ENCODE assay signal across 15 mouse cellular contexts in the genomic region with DNA sequence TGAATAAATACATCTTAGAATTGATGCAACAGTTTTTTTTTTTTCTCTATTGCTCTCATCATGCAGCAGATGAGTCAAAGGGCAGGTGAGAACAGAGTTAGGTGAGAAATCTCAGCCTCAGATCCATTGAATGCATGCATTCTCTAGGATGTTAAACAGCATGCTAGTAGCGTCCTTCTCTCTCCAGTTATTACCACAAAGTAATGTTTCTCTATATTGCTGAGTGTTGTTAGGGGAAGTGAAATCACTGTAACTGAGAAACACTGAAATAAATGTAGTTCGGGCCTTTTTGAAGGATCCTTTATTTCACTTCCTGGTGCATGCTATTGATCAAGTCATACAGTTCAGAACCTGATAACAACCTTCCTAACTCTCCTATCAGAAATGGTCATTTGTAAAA.
DNase-seq lines count a peak whose midpoint lies in the region; TF ChIP-seq lines count a peak whose summit lies in the region.
"Had no signal": no experiment of that assay in that cellular context is flagged by ENCODE, and none has a peak within 500 bp of the region (broad histone marks: within the 10 kb centered on the region; RNA-seq: fewer than 3 reads in every experiment).

No protein-coding gene starts in this region.

- no peaks in the 10 kb centered on the region for H3K79me2 ChIP-seq in CH12.LX (replicated peaks; ENCODE audit: control insufficient read depth, extremely low read depth, insufficient read depth, poor library complexity, severe bottlenecking)

- peak; percentile 67 for DNase-seq in CH12.LX (ENCODE audit: extremely low read depth)
- DNase-seq in left cerebral cortex, adult 2 months (ENCODE audit: extremely low spot score in 1 of 2, low spot score in 2 of 2): no peak
- DNase-seq: adrenal gland, adult 2 months; adrenal gland, adult 8-10 months; adrenal gland, postnatal 10 days; adrenal gland, postnatal 14 days; adrenal gland, postnatal 25 days; adrenal gland, postnatal 36 days; B cell, adult 2 months; cerebellum, adult 11 months; cerebellum, adult 11-12 months; cerebellum, adult 18-20 months; cerebellum, adult 2 months; cerebellum, adult 8-10 months had no signal

- H3K4me2 ChIP-seq in CH12.LX (ENCODE audit: insufficient read depth, low read depth, poor library complexity, severe bottlenecking): no peak overlapping the region

- TF ChIP-seq RAD21 in CH12.LX (IDR thresholded peaks at IDR 0.05; ENCODE audit: low read depth, low read length): no peak

- no peak overlapping the region for H3K27ac ChIP-seq in CH12.LX (ENCODE audit: insufficient read depth, low read depth)
- no peak overlapping the region for H3K27ac ChIP-seq in left cerebral cortex, adult 2 months

- peaks cover 2 to 18% of the 10 kb centered on the region in 2 experiments; a peak in 3 of 4 replicates for H3K4me1 ChIP-seq in CH12.LX (ENCODE audit: control insufficient read depth in 1 of 2, insufficient read depth in 2 of 2)

- TF ChIP-seq CTCF in CH12.LX (conservative IDR thresholded peaks at IDR 0.05 in 1 of 2, IDR thresholded peaks at IDR 0.05 in 1 of 2; ENCODE audit: low read depth in 2 of 2, low read length in 2 of 2): no peak
- TF ChIP-seq CTCF in left cerebral cortex, adult 2 months (IDR thresholded peaks at IDR 0.05): no peak

- no peak overlapping the region for H3K4me3 ChIP-seq in CH12.LX (replicated peaks in 1 of 3; ENCODE audit: low read depth in 2 of 3, low read length in 2 of 3, poor library complexity in 1 of 3)
- H3K4me3 ChIP-seq in left cerebral cortex, adult 2 months: no peak overlapping the region

- no peak for TF ChIP-seq POLR2A in CH12.LX (IDR thresholded peaks at IDR 0.05; ENCODE audit: low read depth, low read length)

- intact Hi-C loops in left cerebral cortex, adult 2 months (cut with DNase I): no loop called here

- dilution Hi-C loops in CH12.LX (cut with MboI; ENCODE audit: extremely low pct_ligation_motif_present, extremely low pct_unique_long_range_greater_than_20kb, low sequenced_read_pairs): no loop called here

- TF ChIP-seq EP300 in CH12.LX (IDR thresholded peaks at IDR 0.05; ENCODE audit: low read length): peak; percentile 80

- in situ Hi-C loops in CH12.LX (cut with MboI; ENCODE audit: low pct_ligation_motif_present, low pct_unique_long_range_greater_than_20kb, low sequenced_read_pairs): no loop called here

- no peaks in the 10 kb centered on the region for H3K36me3 ChIP-seq in CH12.LX (replicated peaks in 1 of 2; ENCODE audit: control insufficient read depth in 1 of 2, insufficient read depth in 1 of 2, low read length in 1 of 2)
- H3K36me3 ChIP-seq: G1E had no signal

- H3K27me3 ChIP-seq in CH12.LX (replicated peaks): no peaks in the 10 kb centered on the region

- H3K9me3 ChIP-seq in CH12.LX (replicated peaks; ENCODE audit: low read length): no peaks in the 10 kb centered on the region
- H3K9me3 ChIP-seq: G1E had no signal

- no peak overlapping the region for H3K9ac ChIP-seq in CH12.LX (ENCODE audit: insufficient read depth, low read depth)

TF ChIP-seq in CH12.LX, 34 proteins besides CTCF, POLR2A, EP300 and RAD21:
- TF ChIP-seq KAT2A (IDR thresholded peaks at IDR 0.05; ENCODE audit: insufficient replicate concordance, low read length) (no peak), JUN (IDR thresholded peaks at IDR 0.05; ENCODE audit: insufficient read depth, low read depth, low read length) (no peak), RCOR1 (conservative IDR thresholded peaks at IDR 0.05; ENCODE audit: low read depth, low read length) (0 out of 2 replicates have a peak, but pooled peaks have one; percentile 22), USF2 (conservative IDR thresholded peaks at IDR 0.05; ENCODE audit: low read depth, low read length) (no peak), MYC (IDR thresholded peaks at IDR 0.05; ENCODE audit: low read depth, low read length) (no peak), ZNF384 (IDR thresholded peaks at IDR 0.05; ENCODE audit: low read depth, low read length) (peak; percentile 50), NRF1 (IDR thresholded peaks at IDR 0.05; ENCODE audit: low read depth, low read length) (no peak), ELF1 (IDR thresholded peaks at IDR 0.05; ENCODE audit: low read depth, low read length) (no peak), USF1 (IDR thresholded peaks at IDR 0.05; ENCODE audit: low read depth, low read length) (no peak), CHD1 (IDR thresholded peaks at IDR 0.05; ENCODE audit: low read depth, low read length) (no peak), MAFK (IDR thresholded peaks at IDR 0.05; ENCODE audit: insufficient replicate concordance, low read length) (peak; percentile 37; the same call in 1 of the 2 replicates), PAX5 (IDR thresholded peaks at IDR 0.05; ENCODE audit: low read length) (no peak), SIN3A (IDR thresholded peaks at IDR 0.05; ENCODE audit: low read length) (no peak), ZC3H11A (IDR thresholded peaks at IDR 0.05; ENCODE audit: low read depth, low read length) (no peak), NELFE (IDR thresholded peaks at IDR 0.05; ENCODE audit: low read depth, low read length) (no peak), ZKSCAN1 (IDR thresholded peaks at IDR 0.05; ENCODE audit: borderline replicate concordance, low read depth, low read length) (no peak), ZMIZ1 (IDR thresholded peaks at IDR 0.05; ENCODE audit: low read depth, low read length) (no peak), HCFC1 (IDR thresholded peaks at IDR 0.05; ENCODE audit: low read depth, low read length) (no peak), MAZ (IDR thresholded peaks at IDR 0.05; ENCODE audit: low read depth, low read length) (0 out of 2 replicates have a peak, but pooled peaks have one; percentile 16), GABPA (IDR thresholded peaks at IDR 0.05; ENCODE audit: insufficient replicate concordance, low read depth, low read length) (no peak), IRF4 (IDR thresholded peaks at IDR 0.05; ENCODE audit: low read depth, low read length) (peak; percentile 52), MXI1 (IDR thresholded peaks at IDR 0.05; ENCODE audit: low read depth, low read length) (no peak), SMC3 (IDR thresholded peaks at IDR 0.05; ENCODE audit: low read depth, low read length) (no peak), TBP (conservative IDR thresholded peaks at IDR 0.05; ENCODE audit: low read depth, low read length) (no peak), TCF12 (IDR thresholded peaks at IDR 0.05; ENCODE audit: low read depth, low read length) (no peak), MAX (IDR thresholded peaks at IDR 0.05; ENCODE audit: low read length) (peak; percentile 51; the same call in 1 of the 2 replicates), JUND (conservative IDR thresholded peaks at IDR 0.05; ENCODE audit: low read depth, low read length) (0 out of 2 replicates have a peak, but pooled peaks have one; percentile 24), CHD2 (IDR thresholded peaks at IDR 0.05; ENCODE audit: low read length) (no peak), POLR2AphosphoS2 (IDR thresholded peaks at IDR 0.05; ENCODE audit: low read depth, low read length) (no peak), BHLHE40 (IDR thresholded peaks at IDR 0.05; ENCODE audit: low read depth, low read length) (peak; percentile 46; the same call in 1 of the 2 replicates), E2F4 (IDR thresholded peaks at IDR 0.05; ENCODE audit: insufficient replicate concordance, low read depth, low read length) (no peak), UBTF (IDR thresholded peaks at IDR 0.05; ENCODE audit: low read depth, low read length) (no peak), MEF2A (IDR thresholded peaks at IDR 0.05; ENCODE audit: borderline replicate concordance, low read depth, low read length) (no peak), ETS1 (conservative IDR thresholded peaks at IDR 0.05; ENCODE audit: low read depth, low read length) (no peak)
